Mouse (Mus musculus): ENCODE results near the gene Slc9a1.

- no peak for TF ChIP-seq JUND (IDR thresholded peaks at IDR 0.05; ENCODE audit: low read depth, low read length)
- no peak for TF ChIP-seq CTCF (IDR thresholded peaks at IDR 0.05 in 2 of 3, conservative IDR thresholded peaks at IDR 0.05 in 1 of 3; ENCODE audit: control insufficient read depth in 1 of 3, insufficient read depth in 1 of 3, low read depth in 2 of 3, low read length in 3 of 3, poor library complexity in 1 of 3, severe bottlenecking in 1 of 3)
- TF ChIP-seq MAFK (IDR thresholded peaks at IDR 0.05; ENCODE audit: borderline replicate concordance, low read depth, low read length) = no peak
- no peak for TF ChIP-seq MYC (IDR thresholded peaks at IDR 0.05; ENCODE audit: low read depth, low read length)
- peak; percentile 52; the same call in 1 of the 2 replicates for TF ChIP-seq RCOR1 (IDR thresholded peaks at IDR 0.05; ENCODE audit: low read depth, low read length)
- TF ChIP-seq TBP (IDR thresholded peaks at IDR 0.05; ENCODE audit: low read depth, low read length) = no peak
- no peak for TF ChIP-seq POLR2A (IDR thresholded peaks at IDR 0.05; ENCODE audit: control insufficient read depth in 1 of 2, insufficient read depth in 1 of 2, low read depth in 1 of 2, low read length in 2 of 2, poor library complexity in 1 of 2)
- TF ChIP-seq GATA1 (IDR thresholded peaks at IDR 0.05; ENCODE audit: low read depth, low read length) = peak; percentile 76
- no peak for TF ChIP-seq NRF1 (IDR thresholded peaks at IDR 0.05; ENCODE audit: insufficient read depth, low read depth, low read length, poor library complexity, severe bottlenecking)
- TF ChIP-seq MAX (IDR thresholded peaks at IDR 0.05; ENCODE audit: low read length) = no peak
- no peak for TF ChIP-seq SIN3A (IDR thresholded peaks at IDR 0.05; ENCODE audit: low read length)
These were observed 20.5 kb downstream of the Slc9a1 start for GRCm38 (mm10) chr4:133390042-133390441.
